Mouse (Mus musculus) frontal cortex, postnatal 14 days (tissue): ENCODE data around the gene Olfr1229.

Source experiments
- DNase-seq, 2 experiments: peaks; one replicate each; pipeline ENCODE4 v3.0.0; 2022; ENCODE audit warnings: low spot score in 2 of 2

The Olfr1229 gene

GRCm38 (mm10) chr2:89287914-89288313, at the start of gene Olfr1229:
TSS of gene Olfr1229 (minus strand) at chr2:89288014.
- DNase-seq: no peak

GRCm38 (mm10) chr2:89329575-89329974, 41.8 kb upstream of the Olfr1229 start, which contains the start of gene Olfr1232:
TSS of gene Olfr1232 (minus strand) at chr2:89329675.
- DNase-seq: no peak

GRCm38 (mm10) chr2:89306974-89307373, 19.2 kb upstream of the Olfr1229 start, which contains the start of gene Olfr1231:
TSS of gene Olfr1231 (minus strand) at chr2:89307074.
- DNase-seq: no peak

- no peak for DNase-seq
Observed at GRCm38 (mm10) chr2:89297168-89297567, 9.4 kb upstream of the Olfr1229 start, which contains the start of gene Olfr1230. TSS of gene Olfr1230 (minus strand) at chr2:89297268.

- DNase-seq: no peak
Observed at GRCm38 (mm10) chr2:89253962-89254361, 33.9 kb downstream of the Olfr1229 start, which contains the start of gene Olfr1228. TSS of gene Olfr1228 (minus strand) at chr2:89254062.
